Mouse (Mus musculus): ENCODE data around the gene Cmip.

DNA sequence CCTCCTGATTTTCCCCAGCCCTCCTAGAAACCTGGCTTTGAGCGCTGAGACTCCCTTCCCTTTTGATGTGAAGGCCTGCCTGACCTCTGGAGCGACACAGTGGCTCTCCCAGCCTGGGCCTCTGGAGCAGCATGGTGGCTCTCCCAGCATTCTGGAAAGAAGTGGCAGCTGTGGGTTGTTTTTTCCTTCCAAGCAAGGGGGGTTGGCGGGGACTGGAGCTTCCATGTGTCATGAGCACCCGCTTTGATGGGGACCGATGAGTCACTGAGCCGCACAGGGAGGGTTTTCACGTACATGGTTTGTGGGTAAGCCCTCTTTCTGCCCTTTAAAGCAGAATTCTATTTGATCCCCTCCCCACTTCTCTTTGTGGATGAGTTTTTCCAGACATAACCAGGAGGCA is 138.2 kb downstream of the Cmip start:
- TF ChIP-seq POLR2AphosphoS2 (IDR thresholded peaks at IDR 0.05; ENCODE audit: insufficient read length, low read depth) (no peak), TCF12 (IDR thresholded peaks at IDR 0.05; ENCODE audit: insufficient read depth, poor library complexity, severe bottlenecking) (no peak), E2F4 (IDR thresholded peaks at IDR 0.05; ENCODE audit: insufficient read depth) (no peak), MAX (IDR thresholded peaks at IDR 0.05; ENCODE audit: low read depth) (no peak), POLR2A (IDR thresholded peaks at IDR 0.05; ENCODE audit: insufficient read length, low read depth) (peak; percentile 8), MYOG (IDR thresholded peaks at IDR 0.05; ENCODE audit: control insufficient read depth in 1 of 3, insufficient read depth in 1 of 3, insufficient read length in 2 of 3, low read depth in 2 of 3) (peak in 2 of 3 experiments; percentile 28 to 69), USF1 (IDR thresholded peaks at IDR 0.05; ENCODE audit: low read depth) (no peak), CEBPB (IDR thresholded peaks at IDR 0.05; ENCODE audit: insufficient read depth, poor library complexity, severe bottlenecking) (no peak), REST (IDR thresholded peaks at IDR 0.05; ENCODE audit: insufficient read depth, insufficient read length) (no peak)
